Mouse (Mus musculus) embryonic facial prominence, embryonic 14.5 days (tissue): ENCODE measurements around the gene Pou2f3. TPM values are rescaled to one million over a fixed set of nuclear protein-coding genes. Genes with fewer than 3 reads are reported as not detected.

Experiments used
- ATAC-seq: fragments of 200-750 bp; cut with Nextera tagmentation; 2 replicates; pipeline ENCODE4 v1.8.0; 2017; ENCODE audit warnings: low read depth, moderate number of reproducible peaks, moderate TSS enrichment
- DNase-seq: peaks from one replicate; pipeline ENCODE4 v3.0.0-alpha.2; 2015; ENCODE audit warnings: low spot score
- H3K27ac ChIP-seq: fragments of 300-500 bp; sonication (generic); replicated peaks from 2 replicates; pipeline ENCODE4 v1.5.1; 2014; ENCODE audit warnings: low read depth, mild to moderate bottlenecking, low read length, moderate library complexity
- H3K27me3 ChIP-seq: fragments of 300-500 bp; sonication (generic); replicated peaks from 2 replicates; pipeline ENCODE4 v1.6.1; 2014; ENCODE audit warnings: low read length; ENCODE audit not compliant: control insufficient read depth, insufficient read depth
- H3K36me3 ChIP-seq: fragments of 300-500 bp; sonication (generic); 2 replicates; pipeline ENCODE4 v1.6.1; 2014; ENCODE audit warnings: low read length, mixed read lengths; ENCODE audit not compliant: control insufficient read depth, insufficient read depth
- H3K4me1 ChIP-seq: fragments of 300-500 bp; sonication (generic); 2 replicates; pipeline ENCODE4 v1.6.1; 2014; ENCODE audit warnings: antibody characterized with exemption, low read length; ENCODE audit not compliant: control insufficient read depth, insufficient read depth
- H3K4me2 ChIP-seq: fragments of 300-500 bp; sonication (generic); 2 replicates; pipeline ENCODE4 v1.6.1; 2014; ENCODE audit warnings: low read depth, mild to moderate bottlenecking, low read length, moderate library complexity, mixed read lengths
- H3K4me3 ChIP-seq: fragments of 300-500 bp; sonication (generic); 2 replicates; pipeline ENCODE4 v1.5.1; 2014; ENCODE audit warnings: low read depth, mild to moderate bottlenecking, low read length
- H3K9ac ChIP-seq: fragments of 300-500 bp; sonication (generic); 2 replicates; pipeline ENCODE4 v1.6.1; 2014; ENCODE audit warnings: low read depth, mild to moderate bottlenecking, low read length, moderate library complexity, mixed read lengths
- H3K9me3 ChIP-seq: fragments of 300-500 bp; sonication (generic); 2 replicates; pipeline ENCODE4 v1.6.1; 2016; ENCODE audit warnings: low read length; ENCODE audit not compliant: control insufficient read depth
- WGBS: fragments of 180-500 bp; shearing (Covaris S2); extraction: QIAGEN DNeasy Blood & Tissue Kit; methylation state at CpG from one replicate; pipeline ENCODE4 v1.1.7; 2014; 5-methylcytosine and 5-hydroxymethylcytosine counted together
- polyA plus RNA-seq: library from polyadenylated mRNA; unstranded; fragments of >200 nt; fragmentation: Nextera tagmentation; extraction: Ambion mirVana; gene quantifications from 2 replicates; pipeline ENCODE4 v1.2.1, GENCODE M21; 2014

Gene Pou2f3
- polyA plus RNA-seq, 1 experiment from 2014 or later: 3.8 TPM

- DNase-seq (no peak), ATAC-seq (no peak)
- peaks cover 32% of the 10 kb centered on the region for H3K4me1 ChIP-seq
- H3K27me3 ChIP-seq: no peaks in the 10 kb centered on the region
- peaks cover 32% of the 10 kb centered on the region for H3K36me3 ChIP-seq
- H3K9me3 ChIP-seq: no peaks in the 10 kb centered on the region
- H3K4me3 ChIP-seq: no peak overlapping the region
- H3K27ac ChIP-seq: no peak overlapping the region
- 78% methylated on average over 2 of the region's 2 CpGs for WGBS
- H3K9ac ChIP-seq: no peak overlapping the region
- H3K4me2 ChIP-seq: no peak overlapping the region
Measured at GRCm38 (mm10) chr9:43228745-43229144, 18.6 kb upstream of the Pou2f3 start.

GRCm38 (mm10) chr9:43227626-43228025 is 17.5 kb upstream of the Pou2f3 start:
- Histone ChIP-seq H3K27me3 (no peaks in the 10 kb centered on the region), H3K9ac (no peak overlapping the region), H3K4me1 (peaks cover 22% of the 10 kb centered on the region), H3K36me3 (peaks cover 31% of the 10 kb centered on the region), H3K27ac (no peak overlapping the region), H3K4me2 (no peak overlapping the region), H3K9me3 (no peaks in the 10 kb centered on the region), H3K4me3 (no peak overlapping the region)
- DNase-seq (no peak), ATAC-seq (no peak)
- WGBS: 81% methylated on average over 8 of the region's 8 CpGs

- Histone ChIP-seq H3K4me1 (peaks cover 12% of the 10 kb centered on the region), H3K9ac (no peak overlapping the region), H3K4me2 (no peak overlapping the region), H3K9me3 (no peaks in the 10 kb centered on the region), H3K27ac (no peak overlapping the region), H3K4me3 (no peak overlapping the region), H3K36me3 (peaks cover 39% of the 10 kb centered on the region), H3K27me3 (no peaks in the 10 kb centered on the region)
- 53% methylated on average over 9 of the region's 9 CpGs for WGBS
- DNase-seq (no peak), ATAC-seq (no peak)
Measured at GRCm38 (mm10) chr9:43226573-43227160, 16.5 kb upstream of the Pou2f3 start.

- Histone ChIP-seq H3K27me3 (no peaks in the 10 kb centered on the region), H3K9me3 (no peaks in the 10 kb centered on the region), H3K9ac (no peak overlapping the region), H3K4me2 (no peak overlapping the region), H3K4me3 (no peak overlapping the region), H3K4me1 (peaks cover 8% of the 10 kb centered on the region; the same call in 1 of the 2 replicates), H3K27ac (peak overlapping the region; percentile 30), H3K36me3 (peaks cover 47% of the 10 kb centered on the region)
- DNase-seq: no peak
- no peak for ATAC-seq
- WGBS: 21% methylated on average over 2 of the region's 2 CpGs
Measured at GRCm38 (mm10) chr9:43225481-43225880, 15.3 kb upstream of the Pou2f3 start.

- no peak overlapping the region for H3K4me2 ChIP-seq
- DNase-seq (no peak), ATAC-seq (no peak)
- 51% methylated on average over 11 of the region's 11 CpGs for whole genome bisulfite sequencing
- H3K36me3 ChIP-seq: peaks cover 49% of the 10 kb centered on the region
- peaks cover 8% of the 10 kb centered on the region; the same call in 1 of the 2 replicates for H3K4me1 ChIP-seq
- H3K27me3 ChIP-seq: no peaks in the 10 kb centered on the region
- H3K9me3 ChIP-seq: no peaks in the 10 kb centered on the region
- H3K9ac ChIP-seq: no peak overlapping the region
- no peak overlapping the region for H3K4me3 ChIP-seq
- peak overlapping the region; percentile 30; the same call in 1 of the 2 replicates for H3K27ac ChIP-seq
Measured at GRCm38 (mm10) chr9:43224771-43225355, 14.7 kb upstream of the Pou2f3 start.

- H3K36me3 ChIP-seq: peaks cover 45% of the 10 kb centered on the region
- no peaks in the 10 kb centered on the region for H3K27me3 ChIP-seq
- H3K9ac ChIP-seq: no peak overlapping the region
- H3K27ac ChIP-seq: 0 out of 2 replicates have a peak overlapping the region, but pooled peaks have one; percentile 10
- no peak for ATAC-seq
- DNase-seq: no peak
- H3K4me2 ChIP-seq: no peak overlapping the region
- H3K4me3 ChIP-seq: no peak overlapping the region
- H3K4me1 ChIP-seq: peaks cover 8% of the 10 kb centered on the region; the same call in 1 of the 2 replicates
- WGBS: 49% methylated on average over 8 of the region's 8 CpGs
- H3K9me3 ChIP-seq: no peaks in the 10 kb centered on the region
Measured at GRCm38 (mm10) chr9:43222429-43222715, 12.2 kb upstream of the Pou2f3 start.

- Histone ChIP-seq H3K9me3 (no peaks in the 10 kb centered on the region), H3K27me3 (no peaks in the 10 kb centered on the region), H3K27ac (0 out of 2 replicates have a peak overlapping the region, but pooled peaks have one; percentile 10), H3K4me2 (no peak overlapping the region), H3K36me3 (peaks cover 45% of the 10 kb centered on the region), H3K4me1 (peaks cover 8% of the 10 kb centered on the region; the same call in 1 of the 2 replicates), H3K9ac (no peak overlapping the region), H3K4me3 (no peak overlapping the region)
- DNase-seq (peak; percentile 90), ATAC-seq (peak; percentile 55; the same call in 1 of the 2 replicates)
- WGBS: 32% methylated on average over 17 of the region's 18 CpGs
Measured at GRCm38 (mm10) chr9:43221643-43222428, 11.7 kb upstream of the Pou2f3 start.

GRCm38 (mm10) chr9:43210771-43211450 is 742 bp upstream of the Pou2f3 start:
- ATAC-seq: peak; percentile 31; the same call in 1 of the 2 replicates
- H3K27ac ChIP-seq: peak overlapping the region; percentile 42; the same call in 1 of the 2 replicates
- H3K9ac ChIP-seq: peak overlapping the region; percentile 40; the same call in 1 of the 2 replicates
- peaks cover 9% of the 10 kb centered on the region for H3K4me1 ChIP-seq
- no peaks in the 10 kb centered on the region for H3K36me3 ChIP-seq
- 19% methylated on average over 11 of the region's 11 CpGs for WGBS
- no peaks in the 10 kb centered on the region for H3K9me3 ChIP-seq
- peak; percentile 70 for DNase-seq
- no peak overlapping the region for H3K4me3 ChIP-seq
- H3K27me3 ChIP-seq: peaks cover 7% of the 10 kb centered on the region
- peak overlapping the region; percentile 44 for H3K4me2 ChIP-seq
